ENCODE assay signal across 9 mouse cellular contexts in genomic region chr9:62470398-62470797, GRCm38 (mm10).
DNase-seq lines count a peak whose midpoint lies in the region; ATAC-seq lines count a peak whose summit lies in the region.
"Had no signal": no experiment of that assay in that cellular context is flagged by ENCODE, and none has a peak within 500 bp of the region (broad histone marks: within the 10 kb centered on the region; RNA-seq: fewer than 3 reads in every experiment).

No protein-coding gene starts in this region.

- no peaks in the 10 kb centered on the region for H3K36me3 ChIP-seq in hindbrain, embryonic 12.5 days
- H3K36me3 ChIP-seq: limb, embryonic 13.5 days had no signal

- no peak overlapping the region for H3K9ac ChIP-seq in hindbrain, embryonic 12.5 days
- H3K9ac ChIP-seq: limb, embryonic 13.5 days had no signal

- H3K4me1 ChIP-seq in hindbrain, embryonic 12.5 days = peaks cover 29% of the 10 kb centered on the region

- H3K4me2 ChIP-seq in hindbrain, embryonic 12.5 days (replicated peaks) = no peak overlapping the region
- H3K4me2 ChIP-seq: limb, embryonic 13.5 days had no signal

- no peaks in the 10 kb centered on the region for H3K9me3 ChIP-seq in hindbrain, embryonic 12.5 days (replicated peaks)
- H3K9me3 ChIP-seq: limb, embryonic 13.5 days had no signal

- H3K4me3 ChIP-seq in hindbrain, embryonic 12.5 days = no peak overlapping the region
- H3K4me3 ChIP-seq: limb, embryonic 13.5 days had no signal

- no peaks in the 10 kb centered on the region for H3K27me3 ChIP-seq in hindbrain, embryonic 12.5 days
- H3K27me3 ChIP-seq: limb, embryonic 13.5 days had no signal

- peak; percentile 75 for DNase-seq in Muller cell, postnatal 12 days (ENCODE audit: inconsistent ontology term)
- peak; percentile 91 for DNase-seq in cerebellum, adult 8-10 months
- peak; percentile 73 to 92 for DNase-seq in frontal cortex, adult 2 months (ENCODE audit: extremely low spot score in 1 of 2, low spot score in 1 of 2)
- DNase-seq in layer of hippocampus, postnatal 10 days (ENCODE audit: low spot score in 2 of 2) = peak; percentile 85 to 86
- peak; percentile 75 for DNase-seq in right cerebral cortex, postnatal 14 days
- DNase-seq in urinary bladder, postnatal 4 days (ENCODE audit: low spot score in 2 of 2) = peak; percentile 70 to 77

- ATAC-seq in hindbrain, embryonic 12.5 days (ENCODE audit: low FRiP score) = 0 out of 2 replicates have a peak, but pooled peaks have one; percentile 33
- peak; percentile 98 for ATAC-seq in megakaryocyte progenitor cell, adult 5-6 weeks (replicated peaks; ENCODE audit: poor library complexity)

- no peak overlapping the region for H3K27ac ChIP-seq in hindbrain, embryonic 12.5 days
- H3K27ac ChIP-seq: limb, embryonic 13.5 days had no signal

- WGBS in hindbrain, embryonic 12.5 days = 23% methylated on average over 1 of the region's 1 CpGs
